Mouse (Mus musculus) C2C12 (cell line): ENCODE data around the gene Kif6.

Experiments used
- CTCF ChIP-seq: IDR thresholded peaks from one replicate; pipeline ENCODE4 v1.5.1; 2011; ENCODE audit not compliant: control insufficient read depth, insufficient read depth, insufficient read length
- MYOD1 ChIP-seq: IDR thresholded peaks from one replicate; pipeline ENCODE4 v1.6.1; 2011; ENCODE audit warnings: low read depth; ENCODE audit not compliant: control insufficient read depth, insufficient read length

GRCm38 (mm10) chr17:49787351-49787750 is 172.4 kb downstream of the Kif6 start:
- TF ChIP-seq CTCF (no peak), MYOD1 (no peak)
